Mouse (Mus musculus) ES-E14 (cell line): ENCODE measurements around the gene Sfxn1.

Experiments
- HCFC1 ChIP-seq: IDR thresholded peaks from 2 replicates; pipeline ENCODE4 v1.6.1; 2012; ENCODE audit warnings: low read length, inconsistent platforms, borderline replicate concordance; ENCODE audit not compliant: insufficient read depth
- MAFK ChIP-seq: IDR thresholded peaks from 2 replicates; pipeline ENCODE4 v1.6.1; 2014; ENCODE audit warnings: mild to moderate bottlenecking, low read depth, low read length, inconsistent platforms; ENCODE audit not compliant: insufficient read depth

DNA sequence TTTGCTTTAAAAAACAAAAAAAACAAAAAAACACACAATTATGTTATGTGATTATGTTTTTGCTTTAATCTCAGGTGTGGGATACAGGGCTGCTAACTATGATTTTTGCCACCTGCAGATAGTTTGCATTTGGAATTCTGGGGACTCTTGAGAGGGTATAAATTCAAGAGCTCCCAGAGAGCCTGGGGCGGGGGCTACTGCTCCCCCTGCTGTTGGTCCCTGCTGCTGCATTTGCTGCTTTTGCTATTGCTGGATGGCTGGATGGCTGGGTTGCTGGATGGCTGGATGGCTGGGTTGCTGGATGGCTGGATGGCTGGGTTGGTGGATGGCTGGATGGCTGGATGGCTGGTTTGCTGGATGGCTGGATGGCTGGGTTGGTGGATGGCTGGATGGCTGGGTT, 75.7 kb downstream of the Sfxn1 start:
- TF ChIP-seq MAFK (no peak), HCFC1 (no peak)
